Mouse (Mus musculus) kidney, postnatal 0 days (tissue): ENCODE measurements around the gene Zfp575. TPM values are rescaled to one million over a fixed set of nuclear protein-coding genes. Genes with fewer than 3 reads are reported as not detected.

ENCODE experiments used
- ATAC-seq: fragments of 200-750 bp; cut with Nextera tagmentation; replicated peaks from 2 replicates; pipeline ENCODE4 v1.8.0; 2017; ENCODE audit warnings: low read depth, moderate number of reproducible peaks, moderate TSS enrichment, moderate library complexity; ENCODE audit not compliant: low FRiP score
- DNase-seq: peaks from one replicate; pipeline ENCODE4 v3.0.0-alpha.2; 2016; ENCODE audit warnings: low spot score
- H3K27ac ChIP-seq: fragments of 300-500 bp; sonication (generic); 2 replicates; pipeline ENCODE4 v1.5.1; 2014; ENCODE audit warnings: mild to moderate bottlenecking
- H3K27me3 ChIP-seq: fragments of 300-500 bp; sonication (generic); 2 replicates; pipeline ENCODE4 v1.6.1; 2014; ENCODE audit warnings: low read length, mixed read lengths; ENCODE audit not compliant: insufficient read depth
- H3K36me3 ChIP-seq: fragments of 300-500 bp; sonication (generic); 2 replicates; pipeline ENCODE4 v1.6.1; 2014; ENCODE audit warnings: low read length, mixed read lengths; ENCODE audit not compliant: insufficient read depth
- H3K4me1 ChIP-seq: fragments of 300-500 bp; sonication (generic); replicated peaks from 2 replicates; pipeline ENCODE4 v1.6.1; 2014; ENCODE audit warnings: antibody characterized with exemption, low read length, mixed read lengths; ENCODE audit not compliant: insufficient read depth
- H3K4me2 ChIP-seq: fragments of 300-500 bp; sonication (generic); 2 replicates; pipeline ENCODE4 v1.6.1; 2014; ENCODE audit warnings: mild to moderate bottlenecking, low read length, moderate library complexity, mixed read lengths
- H3K4me3 ChIP-seq: fragments of 300-500 bp; sonication (generic); replicated peaks from 2 replicates; pipeline ENCODE4 v1.5.1; 2014; ENCODE audit warnings: low read depth, low read length
- H3K9ac ChIP-seq: fragments of 300-500 bp; sonication (generic); 2 replicates; pipeline ENCODE4 v1.6.1; 2014; ENCODE audit warnings: low read depth, low read length
- H3K9me3 ChIP-seq: fragments of 300-500 bp; sonication (generic); replicated peaks from 2 replicates; pipeline ENCODE4 v1.6.1; 2016; ENCODE audit warnings: low read length, inconsistent platforms, mixed read lengths
- CTCF ChIP-seq: IDR thresholded peaks from 2 replicates; pipeline ENCODE4 v1.5.1; 2016; ENCODE audit warnings: antibody characterized with exemption, low read depth, mild to moderate bottlenecking, moderate library complexity
- WGBS: fragments of 180-500 bp; shearing (Covaris S2); extraction: QIAGEN DNeasy Blood & Tissue Kit; methylation state at CpG from one replicate; pipeline ENCODE4 v1.1.7; 2014; 5-methylcytosine and 5-hydroxymethylcytosine counted together
- polyA plus RNA-seq: library from polyadenylated mRNA; unstranded; fragments of >200 nt; fragmentation: Nextera tagmentation; extraction: Ambion mirVana; gene quantifications from 2 replicates; pipeline ENCODE4 v1.2.1, GENCODE M21; 2015

Gene Zfp575
- polyA plus RNA-seq, 1 experiment from 2014 or later, result 4.0 TPM

- WGBS, result 72% methylated on average over 13 of the region's 13 CpGs
- peaks cover 17% of the 10 kb centered on the region for H3K4me1 ChIP-seq
- no peak overlapping the region for H3K9ac ChIP-seq
- no peak overlapping the region for H3K4me2 ChIP-seq
- TF ChIP-seq CTCF, result no peak
- H3K27ac ChIP-seq, result no peak overlapping the region
- ATAC-seq (no peak), DNase-seq (no peak)
- peaks cover 18% of the 10 kb centered on the region for H3K27me3 ChIP-seq
- no peaks in the 10 kb centered on the region for H3K36me3 ChIP-seq
- no peak overlapping the region for H3K4me3 ChIP-seq
- no peaks in the 10 kb centered on the region for H3K9me3 ChIP-seq
These were observed 27.4 kb upstream of the Zfp575 start for GRCm38 (mm10) chr7:24614816-24615215.

- no peak for TF ChIP-seq CTCF
- Histone ChIP-seq H3K4me2 (peak overlapping the region; percentile 44), H3K27me3 (peaks cover 18% of the 10 kb centered on the region), H3K27ac (no peak overlapping the region), H3K4me1 (peaks cover 17% of the 10 kb centered on the region), H3K4me3 (0 out of 2 replicates have a peak overlapping the region, but pooled peaks have one; percentile 6), H3K36me3 (no peaks in the 10 kb centered on the region), H3K9me3 (no peaks in the 10 kb centered on the region), H3K9ac (no peak overlapping the region)
- ATAC-seq (no peak), DNase-seq (no peak)
- 4% methylated on average over 27 of the region's 27 CpGs for WGBS
These were observed 25.0 kb upstream of the Zfp575 start for GRCm38 (mm10) chr7:24612308-24612910.

DNA sequence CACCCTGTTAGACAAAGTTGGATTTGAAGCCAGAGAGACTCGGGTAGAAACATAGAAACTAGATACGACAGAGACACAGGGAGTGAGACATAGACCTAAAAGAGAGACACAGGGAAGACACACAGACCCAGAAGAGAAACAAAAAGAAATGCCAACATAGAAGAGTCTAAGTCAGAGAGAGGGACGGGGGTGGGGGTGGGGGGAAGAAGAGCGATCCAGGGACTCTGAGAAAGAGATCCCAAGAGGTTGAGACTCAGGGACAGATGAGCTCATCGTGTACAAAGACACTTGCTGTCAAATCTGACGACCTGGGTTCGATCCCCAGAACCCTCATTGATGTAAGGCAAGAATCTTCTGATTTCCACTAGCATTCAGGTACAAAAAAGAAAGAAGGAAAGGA, 24.3 kb upstream of the Zfp575 start:
- H3K27me3 ChIP-seq, result peaks cover 18% of the 10 kb centered on the region
- H3K4me1 ChIP-seq, result peaks cover 17% of the 10 kb centered on the region
- WGBS, result 13% methylated on average over 7 of the region's 7 CpGs
- peak overlapping the region; percentile 46; the same call in 1 of the 2 replicates for H3K9ac ChIP-seq
- H3K9me3 ChIP-seq, result no peaks in the 10 kb centered on the region
- no peak for TF ChIP-seq CTCF
- DNase-seq (no peak), ATAC-seq (no peak)
- peak overlapping the region; percentile 52; the same call in 1 of the 2 replicates for H3K4me3 ChIP-seq
- H3K4me2 ChIP-seq, result peak overlapping the region; percentile 85
- H3K27ac ChIP-seq, result no peak overlapping the region
- H3K36me3 ChIP-seq, result no peaks in the 10 kb centered on the region

- H3K27ac ChIP-seq, result peak overlapping the region; percentile 44; the same call in 1 of the 2 replicates
- peak; percentile 81 for ATAC-seq
- TF ChIP-seq CTCF, result no peak
- H3K27me3 ChIP-seq, result peaks cover 18% of the 10 kb centered on the region
- peak overlapping the region; percentile 52 for H3K4me3 ChIP-seq
- under 1% methylated on average over 36 of the region's 36 CpGs for WGBS
- peak overlapping the region; percentile 46 for H3K9ac ChIP-seq
- no peaks in the 10 kb centered on the region for H3K9me3 ChIP-seq
- H3K4me1 ChIP-seq, result peaks cover 17% of the 10 kb centered on the region
- DNase-seq, result peak; percentile 90
- H3K4me2 ChIP-seq, result peak overlapping the region; percentile 85
- H3K36me3 ChIP-seq, result no peaks in the 10 kb centered on the region
These were observed 23.5 kb upstream of the Zfp575 start for GRCm38 (mm10) chr7:24610879-24611494.

GRCm38 (mm10) chr7:24610144-24610878, 22.9 kb upstream of the Zfp575 start, which contains the start of gene Phldb3:
Gene Phldb3, plus strand, starts transcription at chr7:24610763.
- peak within 1 kb of the TSS; percentile 46 for H3K9ac ChIP-seq
- H3K9me3 ChIP-seq, result no peaks in the 10 kb centered on the region
- H3K4me3 ChIP-seq, result peak within 1 kb of the TSS; percentile 52
- peaks cover 18% of the 10 kb centered on the region for H3K27me3 ChIP-seq
- H3K4me1 ChIP-seq, result peaks cover 17% of the 10 kb centered on the region
- H3K4me2 ChIP-seq, result peak within 1 kb of the TSS; percentile 85
- no peak for TF ChIP-seq CTCF
- DNase-seq (no peak), ATAC-seq (peak; percentile 52; the same call in 1 of the 2 replicates)
- WGBS, result 2% methylated on average over 27 of the region's 27 CpGs
- no peaks in the 10 kb centered on the region for H3K36me3 ChIP-seq
- H3K27ac ChIP-seq, result peak within 1 kb of the TSS; percentile 44; the same call in 1 of the 2 replicates

DNA sequence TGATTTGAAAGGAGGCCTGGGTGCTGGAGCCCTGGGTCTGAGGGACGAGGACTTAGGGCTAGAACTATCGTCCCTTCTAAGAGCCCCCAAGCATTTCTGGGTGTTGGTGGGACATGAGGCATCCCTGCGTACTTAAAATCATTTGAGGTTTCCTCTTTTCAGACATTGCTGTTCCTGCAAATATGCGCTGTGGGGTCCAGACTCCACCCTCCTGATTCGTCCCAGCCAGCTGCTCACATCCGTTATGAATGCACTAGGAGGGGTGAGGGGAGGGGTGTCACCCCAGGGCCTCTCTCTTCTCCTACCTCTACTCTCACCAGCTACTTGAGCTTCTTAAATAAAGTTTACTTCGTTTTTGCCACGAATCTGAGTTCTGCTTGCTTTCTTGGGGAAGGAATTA, 21.1 kb upstream of the Zfp575 start:
- TF ChIP-seq CTCF, result no peak
- no peak overlapping the region for H3K4me3 ChIP-seq
- no peak overlapping the region for H3K9ac ChIP-seq
- DNase-seq (no peak), ATAC-seq (no peak)
- peaks cover 17% of the 10 kb centered on the region for H3K4me1 ChIP-seq
- H3K27ac ChIP-seq, result no peak overlapping the region
- H3K4me2 ChIP-seq, result no peak overlapping the region
- H3K27me3 ChIP-seq, result peaks cover 18% of the 10 kb centered on the region
- H3K36me3 ChIP-seq, result 0 out of 2 replicates have a peak, but pooled peaks cover 3% of the 10 kb centered on the region
- H3K9me3 ChIP-seq, result no peaks in the 10 kb centered on the region
- WGBS, result 86% methylated on average over 8 of the region's 8 CpGs
